In genomic region chr17:46679843-46680759, GRCm38 (mm10) we compare ENCODE assay signal across 8 mouse cellular contexts. TPM values are rescaled to one million over a fixed set of nuclear protein-coding genes. Genes with fewer than 3 reads are reported as not detected.
DNase-seq lines count a peak whose midpoint lies in the region; ATAC-seq and TF ChIP-seq lines count a peak whose summit lies in the region.

No protein-coding gene starts in this region.

- TF ChIP-seq POLR2A in brain, embryonic 14.5 days (IDR thresholded peaks at IDR 0.05; ENCODE audit: borderline replicate concordance, extremely low read depth, insufficient read depth, insufficient read length, poor library complexity, severe bottlenecking) = no peak

- H3K36me3 ChIP-seq in kidney, embryonic 14.5 days (ENCODE audit: control insufficient read depth, insufficient read depth, low read length) = peaks cover 59% of the 10 kb centered on the region

- under 1% methylated on average over 34 of the region's 34 CpGs for WGBS in kidney, embryonic 14.5 days

- no peaks in the 10 kb centered on the region for H3K9me3 ChIP-seq in kidney, embryonic 14.5 days (ENCODE audit: control insufficient read depth, low read length)

- DNase-seq in ovary, postnatal 10 days (ENCODE audit: low spot score) = peak; percentile 75
- DNase-seq in ovary, adult 18-20 months (ENCODE audit: low spot score) = no peak
- no peak for DNase-seq in brain, embryonic 14.5 days (ENCODE audit: low read depth)
- DNase-seq in gastrocnemius, postnatal 10 days = peak; percentile 62
- DNase-seq in lung, postnatal 10 days = peak; percentile 65
- peak; percentile 52 for DNase-seq in skeletal muscle tissue, adult 2 months (ENCODE audit: low read depth, low spot score)
- no peak for DNase-seq in urinary bladder, adult 2 months (ENCODE audit: low spot score)

- H3K4me3 ChIP-seq in kidney, embryonic 14.5 days (ENCODE audit: low read length) = peak overlapping the region; percentile 59

- no peaks in the 10 kb centered on the region for H3K27me3 ChIP-seq in kidney, embryonic 14.5 days (ENCODE audit: control insufficient read depth, insufficient read depth, low read length)

- H3K4me1 ChIP-seq in kidney, embryonic 14.5 days (ENCODE audit: control insufficient read depth, insufficient read depth, low read length) = peaks cover 22% of the 10 kb centered on the region

- peak overlapping the region; percentile 72 for H3K9ac ChIP-seq in kidney, embryonic 14.5 days (ENCODE audit: low read depth, low read length)

- peak; percentile 32; the same call in 1 of the 2 replicates for TF ChIP-seq CTCF in brain, embryonic 14.5 days (IDR thresholded peaks at IDR 0.05; ENCODE audit: borderline replicate concordance, extremely low read depth, insufficient read depth, insufficient read length)

- peak overlapping the region; percentile 53 for H3K4me2 ChIP-seq in kidney, embryonic 14.5 days (replicated peaks; ENCODE audit: low read depth, low read length)

- H3K27ac ChIP-seq in kidney, embryonic 14.5 days (ENCODE audit: low read depth, low read length) = peak overlapping the region; percentile 92

- peak; percentile 44 for ATAC-seq in kidney, embryonic 14.5 days (ENCODE audit: low FRiP score, low TSS enrichment)

RNA-seq across cellular contexts. Expression of gene Klhdc3, which starts 0.6 kb away (rescaled TPM):
- polyA plus RNA-seq in brain, embryonic 14.5 days (2012; rRNA removed) = 169 and 175 TPM in 2 replicates
- total RNA-seq in gastrocnemius, postnatal 10 days (2021) = 100 to 1,000 TPM; 183 to 187 TPM
- 91.0 and 110 TPM in 2 replicates for polyA plus RNA-seq in kidney, embryonic 14.5 days (2014; fragmentation: Nextera tagmentation; extraction: Ambion mirVana)
- 56.6 and 59.4 TPM in 2 replicates for polyA plus RNA-seq in urinary bladder, adult 2 months (2012; rRNA removed)

RNA-seq across cellular contexts. Expression of gene Mea1, which starts 1.5 kb away (rescaled TPM):
- 141 and 144 TPM in 2 replicates for polyA plus RNA-seq in brain, embryonic 14.5 days (2012; rRNA removed)
- total RNA-seq in gastrocnemius, postnatal 10 days (2021) = 10 to 100 TPM; 70.0 to 81.0 TPM
- 148 and 174 TPM in 2 replicates for polyA plus RNA-seq in kidney, embryonic 14.5 days (2014; fragmentation: Nextera tagmentation; extraction: Ambion mirVana)
- 99.0 and 106 TPM in 2 replicates for polyA plus RNA-seq in urinary bladder, adult 2 months (2012; rRNA removed)

RNA-seq across cellular contexts. Expression of gene Rrp36, which starts 5.9 kb away (rescaled TPM):
- polyA plus RNA-seq in brain, embryonic 14.5 days (2012; rRNA removed) = 36.7 and 37.2 TPM in 2 replicates
- 10 to 100 TPM; 12.8 to 18.2 TPM for total RNA-seq in gastrocnemius, postnatal 10 days (2021)
- polyA plus RNA-seq in kidney, embryonic 14.5 days (2014; fragmentation: Nextera tagmentation; extraction: Ambion mirVana) = 54.0 and 66.5 TPM in 2 replicates
- 37.1 and 44.6 TPM in 2 replicates for polyA plus RNA-seq in urinary bladder, adult 2 months (2012; rRNA removed)

RNA-seq across cellular contexts. Expression of gene Ppp2r5d, which starts 24.8 kb away (rescaled TPM):
- 112 and 114 TPM in 2 replicates for polyA plus RNA-seq in brain, embryonic 14.5 days (2012; rRNA removed)
- total RNA-seq in gastrocnemius, postnatal 10 days (2021) = 10 to 100 TPM; 37.0 to 40.6 TPM
- polyA plus RNA-seq in kidney, embryonic 14.5 days (2014; fragmentation: Nextera tagmentation; extraction: Ambion mirVana) = 61.1 and 99.9 TPM in 2 replicates
- 42.6 and 46.2 TPM in 2 replicates for polyA plus RNA-seq in urinary bladder, adult 2 months (2012; rRNA removed)

RNA-seq across cellular contexts. Expression of gene Cul7, which starts 30.0 kb away (rescaled TPM):
- 69.4 and 88.5 TPM in 2 replicates for polyA plus RNA-seq in brain, embryonic 14.5 days (2012; rRNA removed)
- 10 to 100 TPM; 39.8 to 50.5 TPM for total RNA-seq in gastrocnemius, postnatal 10 days (2021)
- 40.7 and 42.6 TPM in 2 replicates for polyA plus RNA-seq in kidney, embryonic 14.5 days (2014; fragmentation: Nextera tagmentation; extraction: Ambion mirVana)
- 23.5 and 29.9 TPM in 2 replicates for polyA plus RNA-seq in urinary bladder, adult 2 months (2012; rRNA removed)

Comparison
In these comparisons a context has a peak if more than half of its experiments do, and no peak if none do; other contexts are left out.
1. DNase-seq: peak in ovary, postnatal 10 days (single experiment), gastrocnemius, postnatal 10 days (single experiment), lung, postnatal 10 days (single experiment) and skeletal muscle tissue, adult 2 months (single experiment); none in ovary, adult 18-20 months (single experiment), brain, embryonic 14.5 days (single experiment) and urinary bladder, adult 2 months (single experiment).